Mouse (Mus musculus): ENCODE results near the gene Ier2. TPM values are rescaled to one million over a fixed set of nuclear protein-coding genes. Genes with fewer than 3 reads are reported as not detected.
A peak's percentile ranks its signal among the peaks of the same experiment; 100 is the strongest.

The Ier2 gene
- polyA plus RNA-seq, 1 experiment from 2014 or later, result 83.9 TPM

DNA sequence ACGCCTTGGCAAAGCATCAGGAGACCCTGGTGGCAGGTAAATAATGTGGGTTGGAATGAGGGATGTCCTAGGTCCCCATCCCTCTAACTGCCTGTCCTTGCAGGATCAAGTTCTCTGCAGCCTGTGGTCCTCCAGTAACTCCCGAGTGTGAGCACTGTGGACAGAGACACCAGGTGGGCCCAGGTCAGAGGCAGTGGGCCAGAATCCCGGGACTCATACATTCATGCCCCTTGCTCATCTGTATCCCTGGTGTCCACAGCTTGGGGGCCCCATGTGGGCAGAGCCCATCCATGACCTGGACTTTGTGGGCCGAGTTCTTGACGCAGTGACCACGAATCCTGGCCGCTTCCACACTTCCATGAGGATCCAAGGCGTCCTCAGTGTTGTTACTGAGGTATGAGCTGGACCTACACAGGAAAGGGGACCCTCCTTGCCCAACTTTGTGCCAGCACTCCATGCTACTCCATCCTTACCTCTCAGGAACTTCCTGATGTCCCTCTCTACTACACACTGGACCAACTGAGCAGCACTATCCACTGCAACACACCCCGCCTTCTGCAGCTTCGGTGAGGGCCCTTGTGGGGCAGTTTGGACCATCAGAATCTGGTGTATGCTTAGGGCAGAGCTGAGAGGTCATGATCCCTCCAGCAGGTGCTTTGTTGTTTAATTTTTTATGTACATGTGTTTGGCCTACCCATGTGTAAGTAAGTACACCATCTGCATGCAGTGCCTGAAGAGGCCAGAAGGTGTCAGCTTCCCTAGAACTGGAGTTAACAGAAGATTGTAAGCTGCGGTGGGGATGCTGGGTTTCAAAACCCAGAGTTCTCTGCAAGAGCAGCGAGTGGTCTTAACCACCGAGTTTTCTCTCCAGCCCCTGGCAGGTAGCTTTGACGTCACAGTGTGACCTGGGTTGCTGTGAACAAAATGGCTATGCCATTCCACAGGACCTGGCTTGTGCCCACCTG lies 34.8 kb upstream of the Ier2 start:
- H3K9me3 ChIP-seq (replicated peaks), result no peaks in the 10 kb centered on the region
- peaks cover 7% of the 10 kb centered on the region for H3K27me3 ChIP-seq
- H3K4me3 ChIP-seq (replicated peaks), result no peak overlapping the region
- no peak overlapping the region for H3K27ac ChIP-seq (replicated peaks)
- ATAC-seq (ENCODE audit: insufficient number of reproducible peaks, low FRiP score, low TSS enrichment, low read depth), result no peak
- H3K9ac ChIP-seq, result no peak overlapping the region
- peaks cover 23% of the 10 kb centered on the region for H3K4me1 ChIP-seq
- peaks cover 63% of the 10 kb centered on the region for H3K36me3 ChIP-seq
- H3K4me2 ChIP-seq (replicated peaks), result no peak overlapping the region
- 84% methylated on average over 14 of the region's 14 CpGs for WGBS

DNA sequence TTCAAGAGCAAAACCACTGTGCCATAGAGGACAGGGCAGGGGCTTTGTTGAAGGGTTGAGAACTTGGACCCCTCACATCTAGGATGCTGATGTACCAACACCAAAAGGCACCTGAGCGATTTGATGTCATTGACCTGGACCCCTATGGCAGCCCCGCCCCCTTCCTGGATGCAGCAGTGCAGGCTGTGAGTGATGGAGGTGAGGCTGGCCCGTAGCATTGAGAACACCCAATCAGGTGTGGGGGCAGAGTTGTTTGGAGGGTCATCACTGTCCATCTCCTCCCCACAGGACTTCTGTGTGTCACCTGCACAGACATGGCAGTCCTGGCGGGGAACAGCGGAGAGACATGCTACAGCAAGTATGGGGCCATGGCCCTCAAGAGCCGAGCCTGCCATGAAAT lies 32.5 kb upstream of the Ier2 start:
- 94% methylated on average over 6 of the region's 6 CpGs for WGBS
- Histone ChIP-seq H3K36me3 (peaks cover 78% of the 10 kb centered on the region), H3K4me2 (replicated peaks) (no peak overlapping the region), H3K27me3 (no peaks in the 10 kb centered on the region), H3K4me1 (peaks cover 20% of the 10 kb centered on the region), H3K9me3 (replicated peaks) (no peaks in the 10 kb centered on the region), H3K9ac (no peak overlapping the region), H3K27ac (replicated peaks) (no peak overlapping the region), H3K4me3 (replicated peaks) (no peak overlapping the region)
- no peak for ATAC-seq (ENCODE audit: insufficient number of reproducible peaks, low FRiP score, low TSS enrichment, low read depth)

DNA sequence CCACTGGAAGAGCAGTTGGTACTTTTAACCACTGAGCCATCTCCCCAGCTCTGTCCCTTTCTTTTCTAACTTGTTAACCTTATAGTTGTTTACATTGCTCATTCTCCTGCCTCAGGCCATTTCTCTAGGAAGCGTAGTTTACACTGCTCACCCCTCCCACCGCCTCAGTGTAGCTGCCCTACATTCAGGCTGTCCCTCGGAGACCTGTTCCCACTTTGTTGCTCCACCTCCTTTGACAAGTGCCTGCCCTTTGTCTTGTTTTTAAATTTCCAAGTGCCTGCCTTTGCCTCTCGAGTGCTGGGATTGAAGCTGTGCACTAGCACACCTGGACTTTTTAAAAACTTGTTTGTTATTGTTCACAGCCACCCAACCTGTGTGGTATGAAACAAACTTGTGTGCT lies 30.7 kb upstream of the Ier2 start:
- Histone ChIP-seq H3K4me1 (peaks cover 23% of the 10 kb centered on the region), H3K4me3 (replicated peaks) (no peak overlapping the region), H3K4me2 (replicated peaks) (no peak overlapping the region), H3K27ac (replicated peaks) (no peak overlapping the region), H3K36me3 (peaks cover 65% of the 10 kb centered on the region), H3K27me3 (no peaks in the 10 kb centered on the region), H3K9me3 (replicated peaks) (no peaks in the 10 kb centered on the region), H3K9ac (no peak overlapping the region)
- 50% methylated on average over 4 of the region's 4 CpGs for WGBS
- ATAC-seq (ENCODE audit: insufficient number of reproducible peaks, low FRiP score, low TSS enrichment, low read depth), result no peak

DNA sequence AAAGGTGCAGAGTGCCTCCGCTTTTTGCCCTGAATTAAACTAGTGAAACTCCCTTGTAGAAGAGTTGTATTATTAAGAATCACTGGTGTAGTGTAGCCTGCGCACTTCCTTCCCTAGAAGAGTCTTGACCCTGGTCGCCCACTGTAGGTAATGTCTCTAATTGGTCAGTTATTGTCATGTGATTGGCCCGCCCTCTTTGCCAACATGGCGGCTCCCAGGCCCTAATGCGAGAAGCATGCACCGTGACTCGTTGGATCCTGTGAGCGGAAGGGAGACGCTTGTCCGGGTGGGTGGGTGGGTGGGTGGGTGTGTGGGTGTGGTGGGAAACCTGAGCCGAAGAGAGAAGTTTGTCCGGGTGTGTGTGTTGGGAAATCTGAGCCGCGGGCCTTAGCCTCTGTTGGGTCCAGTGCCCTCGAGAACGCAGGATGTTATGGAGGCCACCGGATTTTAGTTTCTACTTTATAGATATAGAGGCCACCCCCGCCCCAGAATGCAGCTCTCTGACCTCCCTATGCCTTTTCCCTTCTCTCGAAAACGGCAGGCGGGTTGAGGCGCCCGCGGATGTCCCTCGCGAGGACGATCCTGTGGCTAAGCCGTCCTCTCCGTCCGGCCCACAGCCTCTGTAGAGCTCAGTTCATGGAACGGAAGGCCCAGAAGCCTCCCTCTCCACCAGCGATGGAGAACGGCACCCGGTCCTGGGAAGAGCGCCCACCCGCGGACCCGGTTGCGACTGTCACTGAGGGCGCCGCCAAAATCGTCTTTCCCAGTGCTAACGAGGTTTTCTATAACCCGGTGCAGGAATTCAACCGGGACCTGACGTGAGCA lies 26.7 kb upstream of the Ier2 start:
- H3K36me3 ChIP-seq, result peaks cover 30% of the 10 kb centered on the region
- H3K9me3 ChIP-seq (replicated peaks), result no peaks in the 10 kb centered on the region
- no peaks in the 10 kb centered on the region for H3K27me3 ChIP-seq
- H3K27ac ChIP-seq (replicated peaks), result peak overlapping the region; percentile 80
- H3K4me1 ChIP-seq, result peaks cover 49% of the 10 kb centered on the region
- under 1% methylated on average over 47 of the region's 47 CpGs for WGBS
- H3K4me3 ChIP-seq (replicated peaks), result peak overlapping the region; percentile 87
- H3K9ac ChIP-seq, result peak overlapping the region; percentile 58
- peak; percentile 89 for ATAC-seq (ENCODE audit: insufficient number of reproducible peaks, low FRiP score, low TSS enrichment, low read depth)
- H3K4me2 ChIP-seq (replicated peaks), result peak overlapping the region; percentile 93

DNA sequence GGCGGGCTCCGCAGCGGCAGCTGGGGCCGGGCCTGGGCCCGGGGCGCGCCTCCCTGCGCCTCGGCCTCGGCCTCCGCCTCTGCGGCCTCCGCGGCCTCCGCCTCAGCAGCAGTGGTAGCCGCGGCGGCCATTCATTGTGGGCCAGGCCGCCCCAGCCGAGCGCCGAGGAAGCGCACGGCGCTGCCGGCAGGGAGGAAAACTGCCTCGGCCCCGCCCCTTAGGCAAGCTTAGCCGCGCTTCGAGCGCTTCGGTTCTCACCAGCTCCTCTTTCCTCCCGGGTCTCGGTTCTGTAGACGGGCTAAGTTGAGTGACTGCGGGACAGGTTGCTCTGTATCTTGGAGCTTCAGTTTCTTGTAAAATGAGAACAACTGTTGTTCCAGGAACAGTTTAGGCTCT lies 25.1 kb upstream of the Ier2 start, which contains the start of gene Nacc1:
Gene Nacc1 (minus strand): TSS at position 158 of the 396 bp plus-strand sequence.
- no peaks in the 10 kb centered on the region for H3K9me3 ChIP-seq (replicated peaks)
- H3K27me3 ChIP-seq, result no peaks in the 10 kb centered on the region
- peaks cover 53% of the 10 kb centered on the region for H3K4me1 ChIP-seq
- H3K36me3 ChIP-seq, result peaks cover 22% of the 10 kb centered on the region
- WGBS, result under 1% methylated on average over 36 of the region's 37 CpGs
- peak within 1 kb of the TSS; percentile 99 for H3K4me3 ChIP-seq (replicated peaks)
- H3K27ac ChIP-seq (replicated peaks), result peak within 1 kb of the TSS; percentile 93
- peak; percentile 82 for ATAC-seq (ENCODE audit: insufficient number of reproducible peaks, low FRiP score, low TSS enrichment, low read depth)
- peak within 1 kb of the TSS; percentile 93 for H3K4me2 ChIP-seq (replicated peaks)
- peak within 1 kb of the TSS; percentile 97 for H3K9ac ChIP-seq

DNA sequence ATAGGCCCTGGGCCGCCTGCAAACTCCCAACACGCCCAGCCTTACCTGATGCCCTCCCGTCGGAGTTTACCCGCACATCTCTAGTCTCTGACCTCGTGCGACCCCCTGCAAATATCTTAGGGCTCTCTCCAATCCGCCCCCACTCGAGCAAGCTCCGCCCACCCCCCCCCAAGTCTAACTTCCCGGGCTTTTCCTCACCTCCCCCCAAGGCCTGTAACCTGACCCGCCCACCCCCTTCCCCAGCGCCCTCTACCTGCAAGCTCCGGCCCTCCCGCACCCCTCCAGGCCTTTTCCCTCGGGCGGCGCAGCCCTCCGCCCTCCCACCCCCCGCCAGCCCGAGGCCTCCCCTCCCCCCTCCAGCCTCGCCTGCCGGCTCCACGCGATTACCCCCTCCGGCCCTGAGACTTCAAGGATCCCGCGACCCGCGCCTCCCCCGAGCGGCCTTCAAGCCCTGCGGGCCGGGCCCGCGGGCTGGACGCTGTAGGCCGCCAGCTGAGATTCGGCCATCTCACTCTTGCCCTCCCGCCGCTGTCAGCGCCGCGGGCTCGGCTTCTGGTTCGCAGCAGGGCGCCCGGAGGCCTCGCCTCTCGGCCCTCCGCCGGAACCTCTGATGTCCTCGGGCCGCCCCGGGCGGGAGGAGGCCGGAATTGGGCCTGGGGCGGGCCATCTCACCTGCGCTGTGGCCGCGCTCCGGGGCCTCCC lies 24.5 kb upstream of the Ier2 start:
- Histone ChIP-seq H3K9ac (peak overlapping the region; percentile 97), H3K4me1 (peaks cover 57% of the 10 kb centered on the region), H3K9me3 (replicated peaks) (no peaks in the 10 kb centered on the region), H3K27ac (replicated peaks) (peak overlapping the region; percentile 93), H3K4me2 (replicated peaks) (peak overlapping the region; percentile 80), H3K4me3 (replicated peaks) (peak overlapping the region; percentile 99), H3K27me3 (no peaks in the 10 kb centered on the region), H3K36me3 (peaks cover 23% of the 10 kb centered on the region)
- peak; percentile 32 for ATAC-seq (ENCODE audit: insufficient number of reproducible peaks, low FRiP score, low TSS enrichment, low read depth)
- 1% methylated on average over 53 of the region's 62 CpGs for WGBS

DNA sequence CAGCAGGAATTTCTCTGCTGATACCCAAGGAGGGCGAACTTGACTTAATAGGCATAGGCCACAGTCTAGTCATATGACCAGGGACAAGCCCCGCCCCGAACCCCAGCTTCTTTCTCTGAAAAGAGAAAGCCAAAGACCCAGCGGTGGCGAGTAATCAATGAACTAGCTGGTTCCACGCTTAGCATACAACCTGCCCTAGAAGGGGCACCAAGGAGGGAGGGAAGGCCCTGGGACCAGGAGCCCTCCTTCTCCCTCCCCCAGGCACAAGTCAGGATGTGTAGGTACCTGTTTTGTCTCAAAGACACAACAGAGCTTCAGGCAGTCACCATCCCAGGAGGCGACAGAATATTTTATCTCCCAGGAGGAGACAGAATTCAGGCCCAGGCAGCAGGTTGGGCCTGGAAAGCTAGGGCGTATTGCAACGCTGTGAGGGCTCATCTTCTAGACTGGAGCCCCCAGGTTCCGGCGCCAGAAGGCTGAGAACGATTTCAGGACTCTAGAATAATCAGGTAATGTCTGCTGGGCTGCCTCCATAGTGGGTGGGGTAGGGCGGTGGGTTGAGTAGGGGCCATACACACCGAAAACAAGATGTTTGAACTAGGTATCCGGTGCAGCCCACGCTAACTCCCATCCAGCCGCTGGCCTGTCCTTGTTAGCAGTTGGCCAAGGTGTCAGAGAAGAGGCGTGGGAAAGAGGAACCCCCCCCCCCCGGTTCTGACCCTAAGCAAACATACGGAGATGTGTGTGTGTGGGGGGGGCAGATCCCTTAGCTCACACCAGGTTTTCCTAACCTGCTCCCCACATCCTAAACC lies 23.7 kb upstream of the Ier2 start, which contains the start of gene Trmt1:
Gene Trmt1 (plus strand): TSS at position 117 of the 812 bp plus-strand sequence.
- ATAC-seq (ENCODE audit: insufficient number of reproducible peaks, low FRiP score, low TSS enrichment, low read depth), result peak; percentile 11; the same call in 1 of the 2 replicates
- Histone ChIP-seq H3K4me3 (replicated peaks) (peak within 1 kb of the TSS; percentile 99), H3K9ac (peak within 1 kb of the TSS; percentile 97), H3K36me3 (peaks cover 20% of the 10 kb centered on the region; the same call in 1 of the 2 replicates), H3K27me3 (no peaks in the 10 kb centered on the region), H3K4me1 (peaks cover 59% of the 10 kb centered on the region), H3K4me2 (replicated peaks) (peak within 1 kb of the TSS; percentile 80), H3K27ac (replicated peaks) (peak within 1 kb of the TSS; percentile 93), H3K9me3 (replicated peaks) (no peaks in the 10 kb centered on the region)
- WGBS, result 10% methylated on average over 20 of the region's 20 CpGs

DNA sequence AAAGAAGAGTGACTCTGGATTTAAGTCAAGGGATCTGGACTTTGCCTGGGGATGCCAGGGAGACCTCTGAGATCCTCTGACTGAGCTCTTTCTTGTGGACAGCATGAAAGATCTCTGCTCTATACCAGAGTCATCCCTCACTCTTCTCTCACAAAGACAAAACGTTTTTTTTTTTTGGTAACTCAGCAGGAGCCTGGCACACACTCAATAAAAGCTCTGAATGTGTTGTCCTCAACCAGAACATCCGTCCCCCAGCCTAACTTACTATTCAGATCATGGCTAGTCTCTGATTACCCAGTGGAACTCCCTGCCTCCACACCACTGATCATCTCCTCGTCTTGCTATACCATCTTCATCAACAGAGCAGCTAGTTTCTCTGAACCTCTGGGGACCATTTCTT lies 21.9 kb upstream of the Ier2 start:
- 55% methylated on average over 3 of the region's 3 CpGs for WGBS
- no peak for ATAC-seq (ENCODE audit: insufficient number of reproducible peaks, low FRiP score, low TSS enrichment, low read depth)
- no peaks in the 10 kb centered on the region for H3K27me3 ChIP-seq

DNA sequence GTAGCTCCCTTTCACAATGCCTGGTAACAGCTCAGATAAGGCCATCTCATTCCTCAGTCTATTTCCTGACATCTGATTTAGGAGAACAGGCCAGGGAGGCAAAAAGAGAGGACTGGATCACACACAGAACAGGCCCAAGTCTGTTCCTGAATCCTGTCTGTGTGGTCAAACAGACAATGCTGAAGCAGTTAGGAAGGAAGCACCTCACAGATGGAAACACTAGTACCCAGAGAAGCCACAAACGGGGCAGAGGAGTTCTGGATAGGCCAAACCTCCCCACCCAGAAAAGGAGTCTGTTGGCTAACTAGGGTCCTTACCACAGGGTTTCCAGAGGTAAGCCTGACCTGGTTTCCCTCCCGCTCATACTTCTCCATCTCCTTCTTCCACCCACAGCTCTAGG lies 19.6 kb upstream of the Ier2 start:
- no peak overlapping the region for H3K9ac ChIP-seq
- H3K4me2 ChIP-seq (replicated peaks), result no peak overlapping the region
- WGBS, result 77% methylated on average over 2 of the region's 2 CpGs
- no peak overlapping the region for H3K27ac ChIP-seq (replicated peaks)
- ATAC-seq (ENCODE audit: insufficient number of reproducible peaks, low FRiP score, low TSS enrichment, low read depth), result no peak
- peaks cover 42% of the 10 kb centered on the region for H3K4me1 ChIP-seq
- no peaks in the 10 kb centered on the region for H3K9me3 ChIP-seq (replicated peaks)
- H3K4me3 ChIP-seq (replicated peaks), result no peak overlapping the region
- H3K36me3 ChIP-seq, result peaks cover 23% of the 10 kb centered on the region
- H3K27me3 ChIP-seq, result no peaks in the 10 kb centered on the region

More for the DNA sequence above, 21.9 kb upstream of the Ier2 start:
- Histone ChIP-seq H3K27ac (replicated peaks) (no peak overlapping the region), H3K9me3 (replicated peaks) (no peaks in the 10 kb centered on the region), H3K4me1 (peaks cover 53% of the 10 kb centered on the region), H3K9ac (no peak overlapping the region), H3K4me3 (replicated peaks) (no peak overlapping the region), H3K4me2 (replicated peaks) (no peak overlapping the region), H3K36me3 (peaks cover 20% of the 10 kb centered on the region)

DNA sequence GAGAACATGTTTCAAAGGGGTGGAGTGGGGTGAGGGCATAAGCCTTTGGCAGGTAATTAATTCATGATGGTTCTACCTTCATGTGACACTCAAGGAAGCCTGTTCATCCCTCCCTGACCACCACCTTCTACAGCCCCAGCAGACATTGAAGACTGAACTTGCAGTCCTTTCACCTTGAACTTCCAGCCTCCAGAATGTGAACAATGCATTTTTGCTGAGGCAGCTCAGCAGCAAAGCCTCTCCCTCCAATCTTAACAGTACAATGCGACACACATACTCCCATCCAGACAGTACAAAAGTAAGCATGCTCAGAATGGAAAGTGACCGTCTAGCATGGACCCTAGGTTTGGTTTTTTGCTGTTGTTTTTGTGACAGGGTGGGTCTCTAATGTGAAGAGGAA lies 18.8 kb upstream of the Ier2 start:
- Histone ChIP-seq H3K4me3 (replicated peaks) (no peak overlapping the region), H3K9ac (no peak overlapping the region), H3K9me3 (replicated peaks) (no peaks in the 10 kb centered on the region), H3K27me3 (no peaks in the 10 kb centered on the region), H3K36me3 (peaks cover 28% of the 10 kb centered on the region), H3K4me2 (replicated peaks) (no peak overlapping the region), H3K4me1 (peaks cover 39% of the 10 kb centered on the region), H3K27ac (replicated peaks) (no peak overlapping the region)
- 95% methylated on average over 2 of the region's 2 CpGs for WGBS
- no peak for ATAC-seq (ENCODE audit: insufficient number of reproducible peaks, low FRiP score, low TSS enrichment, low read depth)
